ENCODE assay signal across 18 mouse cellular contexts in genomic region chr6:32266085-32266484, GRCm38 (mm10).
DNase-seq lines count a peak whose midpoint lies in the region; ATAC-seq and TF ChIP-seq lines count a peak whose summit lies in the region.
"Had no signal": no experiment of that assay in that cellular context is flagged by ENCODE, and none has a peak within 500 bp of the region (broad histone marks: within the 10 kb centered on the region; RNA-seq: fewer than 3 reads in every experiment).

No protein-coding gene starts in this region.

- H3K4me1 ChIP-seq in heart, adult 2 months (ENCODE audit: control insufficient read depth, insufficient read depth, low read length) = peaks cover 3% of the 10 kb centered on the region; the same call in 1 of the 2 replicates
- peaks cover 4% of the 10 kb centered on the region; the same call in 1 of the 2 replicates for H3K4me1 ChIP-seq in heart, embryonic 11.5 days (ENCODE audit: control insufficient read depth, insufficient read depth, low read length)
- H3K4me1 ChIP-seq: stomach, embryonic 15.5 days had no signal

- no peaks in the 10 kb centered on the region for H3K79me2 ChIP-seq in heart, adult 2 months (replicated peaks; ENCODE audit: control insufficient read depth, insufficient read depth, low read length)

- no peak for TF ChIP-seq EP300 in heart, adult 2 months (IDR thresholded peaks at IDR 0.05; ENCODE audit: insufficient read depth, low read depth, low read length)

- TF ChIP-seq POLR2A in heart, adult 2 months (IDR thresholded peaks at IDR 0.05; ENCODE audit: insufficient read depth, low read depth, low read length) = no peak

- H3K27ac ChIP-seq in heart, adult 2 months = no peak overlapping the region
- H3K27ac ChIP-seq in heart, embryonic 11.5 days (ENCODE audit: low read depth, low read length) = no peak overlapping the region
- H3K27ac ChIP-seq: forebrain, embryonic 12.5 days; hindbrain, embryonic 15.5 days; left cerebral cortex, adult 2 months; limb, embryonic 12.5 days; liver, embryonic 14.5 days; midbrain, embryonic 12.5 days; neural tube, embryonic 13.5 days; stomach, embryonic 15.5 days had no signal

- no peak overlapping the region for H3K9ac ChIP-seq in heart, adult 2 months (ENCODE audit: low read depth, low read length)
- no peak overlapping the region for H3K9ac ChIP-seq in heart, embryonic 11.5 days (ENCODE audit: low read depth, low read length)
- H3K9ac ChIP-seq: forebrain, embryonic 12.5 days; hindbrain, embryonic 15.5 days; limb, embryonic 12.5 days; liver, embryonic 14.5 days; midbrain, embryonic 12.5 days; neural tube, embryonic 13.5 days; stomach, embryonic 15.5 days had no signal

- H3K36me3 ChIP-seq in heart, adult 2 months (ENCODE audit: control insufficient read depth, insufficient read depth, low read length) = no peaks in the 10 kb centered on the region
- no peaks in the 10 kb centered on the region for H3K36me3 ChIP-seq in heart, embryonic 11.5 days (ENCODE audit: control insufficient read depth, insufficient read depth, low read length)
- H3K36me3 ChIP-seq: forebrain, embryonic 12.5 days; hindbrain, embryonic 15.5 days; limb, embryonic 12.5 days; midbrain, embryonic 12.5 days; neural tube, embryonic 13.5 days; stomach, embryonic 15.5 days had no signal

- TF ChIP-seq CTCF in heart, adult 2 months (IDR thresholded peaks at IDR 0.05) = no peak

- whole genome bisulfite sequencing in heart, adult 2 months = 55% methylated on average over 7 of the region's 7 CpGs
- WGBS in heart, embryonic 11.5 days (ENCODE audit: insufficient replicate concordance) = 84% methylated on average over 7 of the region's 7 CpGs

- no peak for ATAC-seq in heart, embryonic 11.5 days (replicated peaks; ENCODE audit: insufficient number of reproducible peaks, low FRiP score, low TSS enrichment)
- ATAC-seq: intestine, embryonic 16.5 days had no signal

- H3K4me3 ChIP-seq in heart, adult 2 months = no peak overlapping the region
- H3K4me3 ChIP-seq in heart, embryonic 11.5 days (ENCODE audit: low read depth, low read length) = no peak overlapping the region
- H3K4me3 ChIP-seq: forebrain, embryonic 12.5 days; hindbrain, embryonic 15.5 days; left cerebral cortex, adult 2 months; limb, embryonic 12.5 days; midbrain, embryonic 12.5 days; neural tube, embryonic 13.5 days; stomach, embryonic 15.5 days had no signal

- intact Hi-C loops in heart, adult 2 months (cut with DNase I) = no loop called here
- intact Hi-C loops in left cerebral cortex, postnatal 4 days (cut with DNase I) = no loop called here
- intact Hi-C loops in left cerebral cortex, postnatal 36 days (cut with DNase I) = no loop called here
- intact Hi-C loops in heart, postnatal 14 days (cut with DNase I) = no loop called here

- H3K9me3 ChIP-seq in heart, embryonic 11.5 days (replicated peaks; ENCODE audit: control insufficient read depth, low read length) = no peaks in the 10 kb centered on the region
- H3K9me3 ChIP-seq: forebrain, embryonic 12.5 days; hindbrain, embryonic 15.5 days; limb, embryonic 12.5 days; stomach, embryonic 15.5 days had no signal

- no peak overlapping the region for H3K4me2 ChIP-seq in heart, embryonic 11.5 days
- H3K4me2 ChIP-seq: forebrain, embryonic 12.5 days; hindbrain, embryonic 15.5 days; limb, embryonic 12.5 days; midbrain, embryonic 12.5 days; neural tube, embryonic 13.5 days; stomach, embryonic 15.5 days had no signal

- DNase-seq in heart, adult 2 months = peak; percentile 40 to 66
- DNase-seq in left cerebral cortex, postnatal 4 days = peak; percentile 56
- DNase-seq in left cerebral cortex, postnatal 36 days (ENCODE audit: low spot score in 2 of 2) = no peak
- DNase-seq in heart, postnatal 14 days = peak; percentile 31 to 58
- peak; percentile 22 to 32 for DNase-seq in lung, postnatal 4 days
- DNase-seq in adipocyte (ENCODE audit: low spot score) = no peak
- DNase-seq: cerebellum, adult 8-10 months; gastrocnemius, postnatal 10 days had no signal

- no peaks in the 10 kb centered on the region for H3K27me3 ChIP-seq in heart, adult 2 months (ENCODE audit: control insufficient read depth, insufficient read depth, low read length)
- H3K27me3 ChIP-seq in heart, embryonic 11.5 days (ENCODE audit: control insufficient read depth, insufficient read depth, low read length) = no peaks in the 10 kb centered on the region
- H3K27me3 ChIP-seq: forebrain, embryonic 12.5 days; hindbrain, embryonic 15.5 days; limb, embryonic 12.5 days; midbrain, embryonic 12.5 days; neural tube, embryonic 13.5 days; stomach, embryonic 15.5 days had no signal

Comparison
In these comparisons a context has a peak if more than half of its experiments do, and no peak if none do; other contexts are left out.
1. DNase-seq: peak in heart, adult 2 months (2 of 2), left cerebral cortex, postnatal 4 days (single experiment), heart, postnatal 14 days (2 of 2) and lung, postnatal 4 days (2 of 2); none in left cerebral cortex, postnatal 36 days (0 of 2) and adipocyte (single experiment).